Mouse (Mus musculus): ENCODE measurements around the gene Gnat3. TPM values are rescaled to one million over a fixed set of nuclear protein-coding genes. Genes with fewer than 3 reads are reported as not detected.
A peak's percentile ranks its signal among the peaks of the same experiment; 100 is the strongest.
"Not testable (repeated sequence)": the region's sequence is repeated elsewhere in the genome, so short reads cannot be mapped to it uniquely, and the experiment has no call there.

Gnat3 gene
- polyA plus RNA-seq (2014; fragmentation: Nextera tagmentation; extraction: Ambion mirVana), result 1.6 and 3.1 TPM in 2 replicates

GRCm38 (mm10) chr5:17962249-17962648, at the start of gene Gnat3:
Gnat3 (plus strand) TSS chr5:17962549.
- H3K27me3 ChIP-seq (ENCODE audit: control insufficient read depth, insufficient read depth, low read length), result no peaks in the 10 kb centered on the region
- 90% methylated on average over 5 of the region's 5 CpGs for WGBS
- H3K36me3 ChIP-seq (ENCODE audit: control insufficient read depth, insufficient read depth, low read length), result no peaks in the 10 kb centered on the region
- no peaks in the 10 kb centered on the region for H3K4me1 ChIP-seq (replicated peaks; ENCODE audit: control insufficient read depth, insufficient read depth, low read length)
- H3K9ac ChIP-seq (ENCODE audit: low read depth, low read length), result no peak within 1 kb of the TSS
- no peaks in the 10 kb centered on the region for H3K9me3 ChIP-seq (ENCODE audit: control insufficient read depth, low read length)
- DNase-seq (ENCODE audit: low spot score), result no peak
- no peak within 1 kb of the TSS for H3K27ac ChIP-seq (ENCODE audit: low read depth, low read length)
- H3K4me3 ChIP-seq (ENCODE audit: low read depth, low read length), result no peak within 1 kb of the TSS
- H3K4me2 ChIP-seq (replicated peaks; ENCODE audit: low read depth, low read length), result no peak within 1 kb of the TSS
- no peak for ATAC-seq (ENCODE audit: low FRiP score)

- Histone ChIP-seq H3K27ac (ENCODE audit: low read depth, low read length) (no peak overlapping the region), H3K27me3 (ENCODE audit: control insufficient read depth, insufficient read depth, low read length) (no peaks in the 10 kb centered on the region), H3K4me3 (ENCODE audit: low read depth, low read length) (no peak overlapping the region), H3K9me3 (ENCODE audit: control insufficient read depth, low read length) (no peaks in the 10 kb centered on the region), H3K4me2 (replicated peaks; ENCODE audit: low read depth, low read length) (no peak overlapping the region), H3K4me1 (replicated peaks; ENCODE audit: control insufficient read depth, insufficient read depth, low read length) (no peaks in the 10 kb centered on the region), H3K9ac (ENCODE audit: low read depth, low read length) (no peak overlapping the region), H3K36me3 (ENCODE audit: control insufficient read depth, insufficient read depth, low read length) (no peaks in the 10 kb centered on the region)
- 78% methylated on average over 5 of the region's 5 CpGs for WGBS
- ATAC-seq (ENCODE audit: low FRiP score), result no peak
- DNase-seq (ENCODE audit: low spot score), result no peak
These were observed 43.4 kb upstream of the Gnat3 start for GRCm38 (mm10) chr5:17918966-17919365.

GRCm38 (mm10) chr5:17923648-17924047, 38.7 kb upstream of the Gnat3 start:
- Histone ChIP-seq H3K4me3 (ENCODE audit: low read depth, low read length) (no peak overlapping the region), H3K9ac (ENCODE audit: low read depth, low read length) (no peak overlapping the region), H3K27me3 (ENCODE audit: control insufficient read depth, insufficient read depth, low read length) (no peaks in the 10 kb centered on the region), H3K9me3 (ENCODE audit: control insufficient read depth, low read length) (no peaks in the 10 kb centered on the region), H3K4me2 (replicated peaks; ENCODE audit: low read depth, low read length) (no peak overlapping the region), H3K4me1 (replicated peaks; ENCODE audit: control insufficient read depth, insufficient read depth, low read length) (no peaks in the 10 kb centered on the region), H3K27ac (ENCODE audit: low read depth, low read length) (no peak overlapping the region), H3K36me3 (ENCODE audit: control insufficient read depth, insufficient read depth, low read length) (no peaks in the 10 kb centered on the region)
- ATAC-seq (ENCODE audit: low FRiP score), result no peak
- DNase-seq (ENCODE audit: low spot score), result no peak
- 72% methylated on average over 3 of the region's 3 CpGs for WGBS

GRCm38 (mm10) chr5:17924085-17924518, 38.2 kb upstream of the Gnat3 start:
- no peak overlapping the region for H3K27ac ChIP-seq (ENCODE audit: low read depth, low read length)
- no peak overlapping the region for H3K4me2 ChIP-seq (replicated peaks; ENCODE audit: low read depth, low read length)
- H3K4me1 ChIP-seq (replicated peaks; ENCODE audit: control insufficient read depth, insufficient read depth, low read length), result no peaks in the 10 kb centered on the region
- H3K4me3 ChIP-seq (ENCODE audit: low read depth, low read length), result no peak overlapping the region
- H3K27me3 ChIP-seq (ENCODE audit: control insufficient read depth, insufficient read depth, low read length), result no peaks in the 10 kb centered on the region
- no peaks in the 10 kb centered on the region for H3K36me3 ChIP-seq (ENCODE audit: control insufficient read depth, insufficient read depth, low read length)
- no peak for ATAC-seq (ENCODE audit: low FRiP score)
- no peaks in the 10 kb centered on the region for H3K9me3 ChIP-seq (ENCODE audit: control insufficient read depth, low read length)
- no peak overlapping the region for H3K9ac ChIP-seq (ENCODE audit: low read depth, low read length)
- 38% methylated on average over 2 of the region's 2 CpGs for WGBS
- DNase-seq (ENCODE audit: low spot score), result no peak

GRCm38 (mm10) chr5:17928471-17928870, 33.9 kb upstream of the Gnat3 start:
- ATAC-seq (ENCODE audit: low FRiP score) (peak; percentile 38; the same call in 1 of the 2 replicates), DNase-seq (ENCODE audit: low spot score) (no peak)
- whole genome bisulfite sequencing, result 30% methylated on average over 4 of the region's 4 CpGs

GRCm38 (mm10) chr5:17929006-17929567, 33.3 kb upstream of the Gnat3 start:
- no peak overlapping the region for H3K4me3 ChIP-seq (ENCODE audit: low read depth, low read length)
- no peak overlapping the region for H3K9ac ChIP-seq (ENCODE audit: low read depth, low read length)
- H3K27me3 ChIP-seq (ENCODE audit: control insufficient read depth, insufficient read depth, low read length), result no peaks in the 10 kb centered on the region
- no peaks in the 10 kb centered on the region for H3K36me3 ChIP-seq (ENCODE audit: control insufficient read depth, insufficient read depth, low read length)
- H3K27ac ChIP-seq (ENCODE audit: low read depth, low read length), result no peak overlapping the region
- ATAC-seq (ENCODE audit: low FRiP score), result no peak
- H3K9me3 ChIP-seq (ENCODE audit: control insufficient read depth, low read length), result no peaks in the 10 kb centered on the region
- 62% methylated on average over 7 of the region's 7 CpGs for WGBS
- no peak overlapping the region for H3K4me2 ChIP-seq (replicated peaks; ENCODE audit: low read depth, low read length)
- no peak for DNase-seq (ENCODE audit: low spot score)
- H3K4me1 ChIP-seq (replicated peaks; ENCODE audit: control insufficient read depth, insufficient read depth, low read length), result no peaks in the 10 kb centered on the region

More at GRCm38 (mm10) chr5:17928471-17928870, 33.9 kb upstream of the Gnat3 start:
- Histone ChIP-seq H3K36me3 (ENCODE audit: control insufficient read depth, insufficient read depth, low read length) (no peaks in the 10 kb centered on the region), H3K9ac (ENCODE audit: low read depth, low read length) (no peak overlapping the region), H3K4me1 (replicated peaks; ENCODE audit: control insufficient read depth, insufficient read depth, low read length) (no peaks in the 10 kb centered on the region), H3K9me3 (ENCODE audit: control insufficient read depth, low read length) (no peaks in the 10 kb centered on the region), H3K4me3 (ENCODE audit: low read depth, low read length) (no peak overlapping the region), H3K27me3 (ENCODE audit: control insufficient read depth, insufficient read depth, low read length) (no peaks in the 10 kb centered on the region), H3K4me2 (replicated peaks; ENCODE audit: low read depth, low read length) (no peak overlapping the region), H3K27ac (ENCODE audit: low read depth, low read length) (no peak overlapping the region)

- not testable (repeated sequence) for DNase-seq (ENCODE audit: low spot score); ATAC-seq (ENCODE audit: low FRiP score); H3K9me3 ChIP-seq (ENCODE audit: control insufficient read depth, low read length); H3K4me2 ChIP-seq (replicated peaks; ENCODE audit: low read depth, low read length); H3K4me3 ChIP-seq (ENCODE audit: low read depth, low read length); H3K27me3 ChIP-seq (ENCODE audit: control insufficient read depth, insufficient read depth, low read length); H3K27ac ChIP-seq (ENCODE audit: low read depth, low read length); H3K4me1 ChIP-seq (replicated peaks; ENCODE audit: control insufficient read depth, insufficient read depth, low read length); H3K36me3 ChIP-seq (ENCODE audit: control insufficient read depth, insufficient read depth, low read length); H3K9ac ChIP-seq (ENCODE audit: low read depth, low read length)
- 96% methylated on average over 2 of the region's 2 CpGs for WGBS
These were observed 30.8 kb upstream of the Gnat3 start for GRCm38 (mm10) chr5:17931588-17931987.

GRCm38 (mm10) chr5:17934501-17934900, 27.8 kb upstream of the Gnat3 start:
- 62% methylated on average over 1 of the region's 1 CpGs for WGBS
- no peaks in the 10 kb centered on the region for H3K4me1 ChIP-seq (replicated peaks; ENCODE audit: control insufficient read depth, insufficient read depth, low read length)
- H3K27ac ChIP-seq (ENCODE audit: low read depth, low read length), result no peak overlapping the region
- no peak for ATAC-seq (ENCODE audit: low FRiP score)
- no peak overlapping the region for H3K4me3 ChIP-seq (ENCODE audit: low read depth, low read length)
- no peak for DNase-seq (ENCODE audit: low spot score)
- no peak overlapping the region for H3K9ac ChIP-seq (ENCODE audit: low read depth, low read length)
- no peaks in the 10 kb centered on the region for H3K27me3 ChIP-seq (ENCODE audit: control insufficient read depth, insufficient read depth, low read length)
- no peak overlapping the region for H3K4me2 ChIP-seq (replicated peaks; ENCODE audit: low read depth, low read length)
- no peaks in the 10 kb centered on the region for H3K36me3 ChIP-seq (ENCODE audit: control insufficient read depth, insufficient read depth, low read length)
- H3K9me3 ChIP-seq (ENCODE audit: control insufficient read depth, low read length), result no peaks in the 10 kb centered on the region

GRCm38 (mm10) chr5:17938170-17938939, 24.0 kb upstream of the Gnat3 start:
- Histone ChIP-seq H3K4me3 (ENCODE audit: low read depth, low read length) (no peak overlapping the region), H3K9me3 (ENCODE audit: control insufficient read depth, low read length) (no peaks in the 10 kb centered on the region), H3K4me1 (replicated peaks; ENCODE audit: control insufficient read depth, insufficient read depth, low read length) (no peaks in the 10 kb centered on the region), H3K4me2 (replicated peaks; ENCODE audit: low read depth, low read length) (no peak overlapping the region), H3K27ac (ENCODE audit: low read depth, low read length) (no peak overlapping the region), H3K36me3 (ENCODE audit: control insufficient read depth, insufficient read depth, low read length) (no peaks in the 10 kb centered on the region), H3K9ac (ENCODE audit: low read depth, low read length) (no peak overlapping the region), H3K27me3 (ENCODE audit: control insufficient read depth, insufficient read depth, low read length) (no peaks in the 10 kb centered on the region)
- no peak for ATAC-seq (ENCODE audit: low FRiP score)
- DNase-seq (ENCODE audit: low spot score), result no peak
- 62% methylated on average over 1 of the region's 1 CpGs for WGBS

All from hindbrain, embryonic 11.5 days (tissue).